In the genomic region with DNA sequence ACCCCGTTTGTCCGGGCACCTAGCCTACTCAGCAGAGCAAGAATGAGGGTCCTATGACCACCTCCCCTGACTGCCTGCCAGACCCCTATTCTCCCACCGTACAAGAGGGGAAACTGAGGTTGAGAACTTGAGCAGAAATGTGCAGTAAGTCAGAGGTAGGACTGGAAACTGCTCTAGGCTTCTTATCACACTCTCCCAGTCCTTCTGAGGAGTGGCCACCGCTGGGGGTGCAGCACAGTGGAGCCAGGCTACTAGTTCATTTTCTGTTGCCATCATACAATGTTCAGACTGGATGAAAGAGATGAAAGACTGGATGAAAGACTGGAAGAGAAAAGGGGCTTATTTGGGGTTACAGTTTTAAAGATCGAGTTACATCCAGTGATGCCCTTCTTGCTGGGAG, we compare ENCODE assay signal across 28 mouse cellular contexts.
DNase-seq lines count a peak whose midpoint lies in the region; ATAC-seq and TF ChIP-seq lines count a peak whose summit lies in the region.
"Had no signal": no experiment of that assay in that cellular context is flagged by ENCODE, and none has a peak within 500 bp of the region (broad histone marks: within the 10 kb centered on the region; RNA-seq: fewer than 3 reads in every experiment).

No protein-coding gene starts in this region.

- H3K9ac ChIP-seq in MEL (ENCODE audit: control insufficient read depth, low read depth, low read length, poor library complexity, severe bottlenecking), result no peak overlapping the region
- no peak overlapping the region for H3K9ac ChIP-seq in liver, embryonic 12.5 days
- H3K9ac ChIP-seq in hindbrain, embryonic 11.5 days (ENCODE audit: low read depth, low read length), result no peak overlapping the region
- H3K9ac ChIP-seq: embryonic facial prominence, embryonic 13.5 days; forebrain, embryonic 12.5 days; heart, embryonic 12.5 days; heart, embryonic 15.5 days; hindbrain, embryonic 12.5 days; hindbrain, embryonic 15.5 days had no signal

- ATAC-seq in liver, embryonic 12.5 days, result peak; percentile 55; the same call in 1 of the 2 replicates
- no peak for ATAC-seq in hindbrain, embryonic 11.5 days (ENCODE audit: low FRiP score)
- ATAC-seq: CD4-positive, CD25-positive, alpha-beta regulatory T cell, adult 4 months; forebrain, embryonic 16.5 days had no signal

- DNase-seq in MEL (ENCODE audit: low read depth, low spot score), result peak; percentile 8
- DNase-seq in c-Kit-positive CD71-positive TER-119-negative erythroid progenitor cells, embryonic 14.5 days (ENCODE audit: low read depth), result peak; percentile 11
- DNase-seq in right cerebral cortex, adult 2 months (ENCODE audit: low spot score in 2 of 2), result no peak
- no peak for DNase-seq in T-cell, adult 2 months (ENCODE audit: low spot score)
- no peak for DNase-seq in hindbrain, embryonic 11.5 days (ENCODE audit: low spot score)
- DNase-seq: adrenal gland, postnatal 10 days; adrenal gland, postnatal 36 days; cerebellum, adult 11-12 months; cerebellum, adult 8-10 months; cerebellum, postnatal 10 days; cerebellum, postnatal 36 days; embryo, embryonic 11 days; gastrocnemius, adult 2 months; gastrocnemius, postnatal 14 days; heart, adult 11 months; heart, postnatal 10 days; heart, postnatal 4 days had no signal

- no peak for TF ChIP-seq POLR2A in MEL (IDR thresholded peaks at IDR 0.05; ENCODE audit: control insufficient read depth in 1 of 2, insufficient read depth in 1 of 2, low read depth in 1 of 2, low read length in 2 of 2, poor library complexity in 1 of 2)

- TF ChIP-seq EP300 in MEL (IDR thresholded peaks at IDR 0.05; ENCODE audit: low read depth in 1 of 2, low read length in 2 of 2), result no peak

- H3K4me2 ChIP-seq in liver, embryonic 12.5 days, result no peak overlapping the region
- no peak overlapping the region for H3K4me2 ChIP-seq in hindbrain, embryonic 11.5 days (replicated peaks; ENCODE audit: low read depth, low read length)
- H3K4me2 ChIP-seq: embryonic facial prominence, embryonic 13.5 days; forebrain, embryonic 12.5 days; heart, embryonic 12.5 days; heart, embryonic 15.5 days; hindbrain, embryonic 12.5 days; hindbrain, embryonic 15.5 days had no signal

- H3K4me1 ChIP-seq in MEL (ENCODE audit: control insufficient read depth in 1 of 2, insufficient read depth in 2 of 2, low read length in 2 of 2), result no peaks in the 10 kb centered on the region
- H3K4me1 ChIP-seq in liver, embryonic 12.5 days, result peaks cover 10% of the 10 kb centered on the region
- H3K4me1 ChIP-seq in hindbrain, embryonic 11.5 days (replicated peaks; ENCODE audit: control insufficient read depth, insufficient read depth, low read length), result 0 out of 2 replicates have a peak, but pooled peaks cover 2% of the 10 kb centered on the region
- H3K4me1 ChIP-seq: embryonic facial prominence, embryonic 13.5 days; forebrain, embryonic 12.5 days; hindbrain, embryonic 15.5 days had no signal

- TF ChIP-seq RAD21 in MEL (IDR thresholded peaks at IDR 0.05; ENCODE audit: low read depth, low read length), result no peak

- H3K27me3 ChIP-seq in MEL (ENCODE audit: control insufficient read depth in 1 of 2, insufficient read depth in 2 of 2, low read length in 2 of 2), result peaks cover 1 to 4% of the 10 kb centered on the region in 2 experiments; a peak in 3 of 4 replicates
- H3K27me3 ChIP-seq in liver, embryonic 12.5 days (replicated peaks), result no peaks in the 10 kb centered on the region
- no peaks in the 10 kb centered on the region for H3K27me3 ChIP-seq in hindbrain, embryonic 11.5 days (ENCODE audit: control insufficient read depth, insufficient read depth, low read length)
- H3K27me3 ChIP-seq: embryonic facial prominence, embryonic 13.5 days; forebrain, embryonic 12.5 days; heart, embryonic 15.5 days; hindbrain, embryonic 12.5 days; hindbrain, embryonic 15.5 days had no signal

- H3K79me2 ChIP-seq in MEL (ENCODE audit: control insufficient read depth, insufficient read depth, low read length, poor library complexity), result no peaks in the 10 kb centered on the region

- no peak for TF ChIP-seq CTCF in MEL (IDR thresholded peaks at IDR 0.05 in 2 of 3, conservative IDR thresholded peaks at IDR 0.05 in 1 of 3; ENCODE audit: control insufficient read depth in 1 of 3, insufficient read depth in 1 of 3, low read depth in 2 of 3, low read length in 3 of 3, poor library complexity in 1 of 3, severe bottlenecking in 1 of 3)

- 52% methylated on average over 5 of the region's 5 CpGs for WGBS in liver, embryonic 12.5 days (ENCODE audit: insufficient replicate concordance)
- 86% methylated on average over 5 of the region's 5 CpGs for WGBS in hindbrain, embryonic 11.5 days

- no peak overlapping the region for H3K27ac ChIP-seq in MEL (ENCODE audit: control insufficient read depth, low read depth, low read length)
- no peak overlapping the region for H3K27ac ChIP-seq in liver, embryonic 12.5 days
- no peak overlapping the region for H3K27ac ChIP-seq in hindbrain, embryonic 11.5 days (ENCODE audit: low read depth, low read length)
- H3K27ac ChIP-seq: embryonic facial prominence, embryonic 10.5 days; embryonic facial prominence, embryonic 13.5 days; forebrain, embryonic 12.5 days; gastrocnemius, adult 2 months; heart, embryonic 15.5 days; hindbrain, embryonic 12.5 days; hindbrain, embryonic 15.5 days had no signal

- H3K9me3 ChIP-seq in MEL (replicated peaks; ENCODE audit: insufficient read depth, low read length), result no peaks in the 10 kb centered on the region
- no peaks in the 10 kb centered on the region for H3K9me3 ChIP-seq in liver, embryonic 12.5 days (replicated peaks)
- H3K9me3 ChIP-seq in hindbrain, embryonic 11.5 days (ENCODE audit: control insufficient read depth, low read length), result no peaks in the 10 kb centered on the region
- H3K9me3 ChIP-seq: embryonic facial prominence, embryonic 10.5 days; embryonic facial prominence, embryonic 13.5 days; forebrain, embryonic 12.5 days; heart, embryonic 15.5 days; hindbrain, embryonic 12.5 days; hindbrain, embryonic 15.5 days had no signal

- no peaks in the 10 kb centered on the region for H3K36me3 ChIP-seq in MEL (ENCODE audit: control insufficient read depth in 1 of 2, insufficient read depth in 2 of 2, low read length in 2 of 2)
- no peaks in the 10 kb centered on the region for H3K36me3 ChIP-seq in liver, embryonic 12.5 days
- no peaks in the 10 kb centered on the region for H3K36me3 ChIP-seq in hindbrain, embryonic 11.5 days (ENCODE audit: control insufficient read depth, insufficient read depth, low read length)
- H3K36me3 ChIP-seq: embryonic facial prominence, embryonic 10.5 days; embryonic facial prominence, embryonic 13.5 days; forebrain, embryonic 12.5 days; heart, embryonic 12.5 days; heart, embryonic 15.5 days; hindbrain, embryonic 12.5 days; hindbrain, embryonic 15.5 days had no signal

- H3K4me3 ChIP-seq in MEL (ENCODE audit: control insufficient read depth in 1 of 2, insufficient read depth in 1 of 2, low read depth in 2 of 2, low read length in 2 of 2), result no peak overlapping the region
- no peak overlapping the region for H3K4me3 ChIP-seq in liver, embryonic 12.5 days
- H3K4me3 ChIP-seq in hindbrain, embryonic 11.5 days (ENCODE audit: low read depth, low read length), result no peak overlapping the region
- H3K4me3 ChIP-seq: embryonic facial prominence, embryonic 10.5 days; embryonic facial prominence, embryonic 13.5 days; erythroblast, embryonic 14.5 days; forebrain, embryonic 12.5 days; gastrocnemius, adult 2 months; heart, embryonic 12.5 days; heart, embryonic 15.5 days; hindbrain, embryonic 12.5 days; hindbrain, embryonic 15.5 days had no signal

TF ChIP-seq in MEL, 35 proteins besides CTCF, POLR2A, EP300 and RAD21:
- TF ChIP-seq KAT2A (conservative IDR thresholded peaks at IDR 0.05; ENCODE audit: low read depth, low read length) (no peak), USF2 (IDR thresholded peaks at IDR 0.05; ENCODE audit: borderline replicate concordance in 1 of 2, insufficient read depth in 1 of 2, low read depth in 1 of 2, low read length in 2 of 2) (no peak), ZNF384 (IDR thresholded peaks at IDR 0.05; ENCODE audit: low read depth, low read length) (no peak), POLR2AphosphoS5 (IDR thresholded peaks at IDR 0.05; ENCODE audit: borderline replicate concordance, low read depth, low read length) (no peak), JUND (IDR thresholded peaks at IDR 0.05; ENCODE audit: low read depth, low read length) (no peak), MAZ (IDR thresholded peaks at IDR 0.05; ENCODE audit: low read depth, low read length) (no peak), HCFC1 (IDR thresholded peaks at IDR 0.05; ENCODE audit: low read depth, low read length) (no peak), NELFE (IDR thresholded peaks at IDR 0.05; ENCODE audit: low read depth, low read length) (no peak), TAL1 (IDR thresholded peaks at IDR 0.05; ENCODE audit: low read length) (no peak), CHD1 (IDR thresholded peaks at IDR 0.05; ENCODE audit: low read depth, low read length) (no peak), NRF1 (IDR thresholded peaks at IDR 0.05; ENCODE audit: insufficient read depth, low read depth, low read length, poor library complexity, severe bottlenecking) (no peak), TBP (IDR thresholded peaks at IDR 0.05; ENCODE audit: low read depth, low read length) (no peak), GATA1 (IDR thresholded peaks at IDR 0.05; ENCODE audit: low read depth, low read length) (no peak), MAX (IDR thresholded peaks at IDR 0.05; ENCODE audit: low read length) (no peak)

Comparison
In these comparisons a context has a peak if more than half of its experiments do, and no peak if none do; other contexts are left out.
1. DNase-seq: peak in MEL (single experiment) and c-Kit-positive CD71-positive TER-119-negative erythroid progenitor cells, embryonic 14.5 days (single experiment); none in right cerebral cortex, adult 2 months (0 of 2), T-cell, adult 2 months (single experiment) and hindbrain, embryonic 11.5 days (single experiment).